Mouse (Mus musculus) urinary bladder, postnatal 36 days (tissue): ENCODE measurements around the gene Fat3.

Experiments
- DNase-seq, 2 experiments: peaks; one replicate each; pipeline ENCODE4 v3.0.0; 2022; ENCODE audit warnings: low spot score in 2 of 2, mixed read lengths in 1 of 2

Fat3 gene

DNA sequence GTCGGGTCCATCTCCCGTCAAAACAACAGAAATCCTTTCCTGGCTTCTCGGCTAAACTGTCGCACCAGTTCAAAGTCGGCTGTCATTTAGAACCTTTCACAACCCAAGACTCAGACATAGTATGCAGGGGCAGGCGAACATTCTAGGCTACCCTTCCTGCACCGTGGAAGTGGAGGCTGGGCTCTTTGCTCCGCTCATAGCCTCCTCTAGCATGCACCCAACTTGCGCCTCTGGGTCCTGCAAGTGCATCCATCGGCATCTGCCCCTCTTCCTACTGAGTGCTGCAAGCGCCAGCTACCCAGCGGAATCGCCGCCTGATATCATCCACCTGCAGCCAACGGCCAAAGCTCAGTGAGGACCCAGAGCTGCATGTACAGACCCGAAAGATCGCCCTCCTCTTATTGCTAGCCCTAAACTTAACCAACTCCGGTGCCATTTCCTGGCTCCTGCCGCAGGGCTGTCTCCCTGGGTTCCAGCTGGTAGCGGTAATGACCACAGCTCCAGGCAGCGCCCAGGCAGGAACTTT, at the start of gene Fat3:
Gene Fat3 (minus strand): TSS at position 100 of the 526 bp plus-strand sequence.
- no peak for DNase-seq

DNA sequence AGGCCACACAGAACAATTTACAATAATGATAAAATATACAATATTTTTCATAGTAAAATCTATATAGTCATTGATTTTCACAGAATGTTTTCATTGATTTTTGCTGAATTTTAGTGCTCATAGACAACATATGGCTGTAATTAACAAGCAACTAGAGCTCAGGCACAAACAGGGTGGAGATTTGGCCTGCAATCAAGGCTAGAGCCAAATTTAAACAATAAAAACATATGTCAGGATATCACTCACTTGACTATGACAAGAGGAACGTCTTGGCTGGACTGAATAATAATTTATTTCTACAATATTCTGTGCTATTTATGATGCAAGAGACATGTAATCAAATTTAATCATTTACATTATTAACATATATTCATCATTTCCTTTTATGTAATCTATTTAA, 31.8 kb upstream of the Fat3 start:
- no peak for DNase-seq

DNA sequence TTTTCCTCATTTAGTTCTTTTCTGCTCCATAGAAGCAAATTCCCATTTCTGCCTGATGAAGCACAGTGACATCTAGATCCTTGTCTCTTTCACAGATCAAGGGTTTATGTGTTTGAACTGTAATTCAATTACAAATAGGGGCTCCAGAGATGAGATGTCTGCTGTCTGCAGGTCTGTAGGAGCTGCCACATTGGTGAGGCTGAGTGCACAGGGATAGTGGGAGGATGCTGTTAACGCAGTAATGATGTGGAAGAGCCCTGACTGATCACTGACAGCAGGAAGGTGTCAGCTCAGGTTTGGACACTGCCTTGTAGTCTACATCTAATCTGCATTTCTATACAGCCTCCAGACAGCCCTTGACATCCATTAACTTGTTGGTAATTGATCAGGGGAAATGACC, 16.5 kb upstream of the Fat3 start:
- no peak for DNase-seq

DNA sequence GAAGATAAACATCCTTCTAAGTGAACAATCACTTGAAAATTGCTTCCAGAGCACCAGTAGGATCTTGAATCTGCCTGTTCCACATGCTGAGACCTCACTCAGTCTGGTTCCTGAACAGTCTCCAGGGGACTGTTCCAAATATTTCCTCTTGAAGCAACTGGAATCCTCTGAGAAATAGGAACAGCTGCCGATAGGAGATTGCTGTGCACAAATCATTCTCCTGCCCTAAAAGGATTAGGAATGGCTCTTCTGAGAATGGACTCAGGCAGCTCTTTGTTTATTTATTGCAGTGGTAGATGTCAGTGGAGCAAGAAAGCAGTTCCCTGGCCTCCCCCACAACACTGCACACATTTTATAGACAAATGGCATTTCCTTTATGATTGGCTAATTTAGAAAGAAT, 10.9 kb upstream of the Fat3 start:
- DNase-seq, result no peak

DNA sequence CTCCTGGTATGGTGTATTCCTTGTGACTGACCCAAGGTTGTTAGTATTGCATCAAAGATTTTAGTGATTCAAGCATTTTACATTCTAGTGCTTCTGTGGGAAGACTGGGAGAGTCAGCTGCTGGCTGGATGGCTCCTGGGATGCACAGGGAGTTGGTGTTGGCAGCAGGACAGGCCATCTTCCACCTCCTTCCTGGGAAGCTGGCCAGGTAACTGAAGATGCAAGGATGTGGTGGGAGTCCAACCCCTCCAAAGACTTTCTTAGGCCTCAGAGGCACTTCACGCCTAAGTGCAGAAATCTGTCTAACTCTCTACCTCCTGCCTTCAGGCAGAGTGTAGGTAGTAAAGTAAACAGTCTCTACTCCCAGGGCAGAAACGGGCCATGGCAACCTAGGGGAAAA, 2.7 kb upstream of the Fat3 start:
- no peak for DNase-seq

DNA sequence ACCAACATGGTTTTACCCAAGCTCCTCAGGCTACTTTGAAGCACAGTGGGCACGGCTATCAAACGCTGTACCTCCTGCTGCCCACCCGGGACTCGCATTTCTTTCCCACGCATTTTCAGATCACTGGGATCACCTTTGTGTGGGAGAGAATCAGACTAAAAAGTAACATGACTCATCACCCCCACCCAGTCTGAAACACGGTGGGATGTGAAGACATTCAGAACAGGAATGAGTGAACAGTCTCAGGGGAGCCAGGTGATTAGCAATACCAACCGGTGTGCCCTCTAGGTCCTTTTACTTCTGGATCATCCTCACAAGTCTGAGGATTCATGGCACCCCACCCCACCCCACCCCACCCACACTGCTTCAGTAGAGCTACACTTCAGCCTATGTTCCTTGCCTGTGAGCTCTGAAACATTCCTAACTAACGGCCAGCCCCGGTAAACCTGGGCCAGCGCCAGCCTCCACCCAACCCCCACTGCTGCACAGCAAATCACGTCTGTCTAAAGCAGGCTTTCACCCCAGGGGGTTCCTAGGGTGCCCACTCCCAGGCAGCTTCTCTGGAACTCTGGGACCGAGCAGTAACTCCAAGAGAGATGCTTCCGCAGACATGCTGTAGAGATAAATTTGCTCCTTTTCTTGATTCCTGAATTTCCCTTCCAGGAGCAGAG, 1.7 kb upstream of the Fat3 start:
- no peak for DNase-seq

DNA sequence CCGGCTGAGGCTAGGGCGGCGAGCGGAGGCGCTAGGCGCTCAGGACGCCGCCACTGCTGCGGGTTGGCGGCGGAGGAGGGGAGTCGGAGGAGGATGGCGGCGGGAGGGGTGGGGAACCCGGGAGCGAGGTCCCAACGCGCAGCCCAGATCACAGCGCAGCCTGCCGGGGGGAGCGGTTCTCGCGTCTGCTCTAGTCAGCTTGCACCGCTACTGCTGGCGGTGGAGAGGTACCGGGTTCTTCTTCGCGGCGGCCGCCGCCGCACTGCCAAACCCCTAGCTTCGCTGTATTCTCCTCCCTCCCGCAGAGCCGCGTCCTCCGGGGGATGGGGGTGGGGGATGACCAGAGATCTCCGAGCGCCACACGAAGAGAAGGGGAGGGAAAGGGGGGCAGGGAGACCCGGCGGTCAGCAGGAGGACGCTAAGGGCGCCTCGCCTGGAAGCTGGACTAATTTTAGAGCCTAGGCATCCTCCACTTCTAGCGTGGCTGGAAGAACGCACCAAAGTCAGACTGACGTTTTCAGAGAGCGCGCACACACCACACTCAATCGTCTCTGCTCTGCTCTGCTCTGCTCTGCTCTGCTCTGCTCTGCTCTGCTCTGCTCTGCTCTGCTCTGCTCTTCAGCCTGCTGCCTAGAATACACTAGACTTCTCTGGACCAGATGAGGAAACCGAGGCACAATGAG, 1.0 kb upstream of the Fat3 start:
- DNase-seq, result peak in 1 of 2 experiments; percentile 16

DNA sequence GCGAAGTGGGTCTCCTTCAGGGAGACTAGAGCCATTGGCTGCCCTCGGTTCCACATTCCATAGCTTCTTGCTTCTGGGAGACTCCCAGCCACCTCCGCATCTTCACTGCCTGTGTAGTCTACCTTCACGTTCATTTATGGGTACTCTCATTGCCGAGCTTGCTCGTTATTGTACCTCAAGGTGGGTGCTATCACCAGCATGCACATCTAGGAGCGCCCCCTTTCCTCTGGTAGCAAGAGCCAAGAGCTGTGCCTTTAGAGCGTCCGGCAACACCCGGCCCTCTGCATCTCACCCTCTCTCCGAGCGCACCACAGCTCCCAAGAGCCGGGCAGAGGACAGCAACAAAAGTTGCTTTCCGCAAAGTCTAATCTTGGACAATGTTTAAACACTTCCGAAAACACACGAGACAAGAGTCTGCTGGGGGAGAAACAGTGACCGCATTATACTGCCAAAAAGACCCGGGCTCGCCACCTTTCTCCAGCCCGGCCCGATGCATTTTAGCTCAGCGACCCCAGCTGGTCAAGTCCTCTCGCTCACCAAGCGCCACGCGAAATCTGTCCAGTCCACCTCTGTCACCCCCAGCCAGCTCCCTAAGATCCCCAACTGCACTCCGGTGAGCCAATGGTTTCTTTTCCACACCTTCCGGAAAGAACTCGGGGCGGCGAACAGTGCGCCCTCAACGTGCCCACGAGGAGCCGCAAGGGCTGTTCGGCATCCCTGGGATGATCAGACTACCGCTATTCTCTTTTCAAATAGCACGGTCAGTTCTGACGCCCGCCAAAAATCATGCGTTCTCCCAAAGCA, 501 bp downstream of the Fat3 start:
- DNase-seq, result no peak

DNA sequence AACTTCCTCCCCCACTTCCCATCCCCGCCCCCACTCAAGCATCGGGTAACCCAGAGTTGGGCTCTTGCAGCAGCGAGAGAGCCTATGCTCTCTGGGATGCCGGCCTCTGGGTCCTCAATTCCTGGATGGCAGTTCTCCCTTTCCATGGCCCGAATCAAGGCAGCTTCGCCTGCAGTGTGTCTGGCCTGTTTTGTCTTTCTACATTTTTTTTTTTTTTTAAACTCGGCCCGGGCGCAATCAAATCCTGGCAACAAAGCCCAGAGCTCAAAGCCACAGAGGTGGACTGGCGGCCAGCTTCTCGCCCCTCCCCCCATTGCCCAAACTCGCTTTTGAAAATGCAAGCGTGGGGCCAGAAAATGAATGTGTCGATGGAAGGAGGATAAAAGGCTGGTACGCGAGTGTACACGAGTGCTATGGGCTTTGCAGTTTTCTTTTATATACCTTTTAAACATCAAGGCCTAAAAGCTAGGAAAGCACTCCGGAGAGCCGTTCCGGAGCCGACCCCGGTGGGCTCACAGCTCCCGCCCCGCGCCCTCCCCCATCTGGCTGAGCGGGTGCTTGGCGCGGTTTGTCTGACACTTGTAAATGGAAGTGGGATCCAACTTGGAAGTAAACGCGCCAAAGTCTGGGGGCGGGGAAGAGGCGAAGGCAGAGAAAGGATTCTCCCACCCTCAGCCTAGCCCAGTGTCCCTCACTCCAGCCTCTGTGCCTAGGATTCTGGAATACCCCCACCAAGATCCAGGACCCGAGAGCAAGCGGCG, 1.3 kb downstream of the Fat3 start:
- peak in 1 of 2 experiments; percentile 20 for DNase-seq

DNA sequence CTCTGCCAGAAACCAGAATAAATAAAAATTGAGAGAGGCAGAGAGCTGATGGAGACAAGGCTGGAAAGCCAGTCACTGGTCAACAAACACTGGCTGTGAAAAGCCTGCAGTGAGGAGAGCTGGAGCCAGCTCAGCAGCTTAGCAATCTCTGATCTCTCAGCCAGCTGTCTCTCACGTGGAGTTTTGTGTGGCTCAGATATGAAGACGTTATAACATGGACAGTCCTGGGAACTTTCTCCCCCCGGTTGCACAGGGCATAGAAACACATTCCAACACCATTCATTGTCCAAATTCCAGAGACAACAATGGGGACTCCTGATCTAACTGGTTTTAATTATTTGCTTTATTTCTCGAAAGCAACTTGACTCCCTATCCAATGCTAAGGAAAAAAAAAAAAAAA, 2.2 kb downstream of the Fat3 start:
- no peak for DNase-seq

DNA sequence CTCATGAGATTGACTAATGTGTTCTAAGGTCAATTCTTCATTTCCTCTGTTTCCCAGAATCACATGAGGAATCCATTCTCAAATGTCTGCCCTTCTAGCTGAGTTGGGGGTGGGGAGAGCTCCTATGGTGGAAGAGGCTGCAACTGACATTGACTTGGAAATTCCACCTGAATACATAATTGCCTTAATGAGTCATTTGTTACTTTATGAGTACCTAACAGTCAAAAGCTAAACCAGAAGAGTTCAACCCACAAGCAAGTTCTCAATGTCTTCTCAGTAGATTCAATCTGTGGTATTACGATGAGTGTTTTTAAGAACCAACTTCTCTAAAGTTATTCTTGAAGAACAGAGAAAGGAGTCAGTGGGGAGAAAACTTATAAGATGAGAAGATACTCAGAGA, 3.7 kb downstream of the Fat3 start:
- no peak for DNase-seq

DNA sequence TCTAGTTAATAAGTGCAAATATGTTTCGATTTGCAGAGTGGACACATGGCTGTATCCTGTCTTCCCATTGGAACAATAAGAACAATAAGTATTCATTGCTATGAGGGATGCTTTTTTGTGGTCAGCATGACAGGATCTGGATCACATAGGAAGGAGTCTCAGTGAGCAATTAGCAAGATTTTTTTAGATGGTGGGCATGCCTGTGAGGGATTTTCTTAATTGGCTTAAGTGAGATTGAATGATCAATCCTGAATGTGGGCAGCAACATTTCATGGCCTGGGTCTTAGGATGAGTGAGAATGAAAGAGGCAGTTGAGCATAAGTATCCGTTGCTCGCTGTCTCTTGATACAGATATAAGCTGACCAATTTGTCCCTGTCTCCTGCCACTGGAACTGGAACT, 4.8 kb downstream of the Fat3 start:
- DNase-seq, result no peak

DNA sequence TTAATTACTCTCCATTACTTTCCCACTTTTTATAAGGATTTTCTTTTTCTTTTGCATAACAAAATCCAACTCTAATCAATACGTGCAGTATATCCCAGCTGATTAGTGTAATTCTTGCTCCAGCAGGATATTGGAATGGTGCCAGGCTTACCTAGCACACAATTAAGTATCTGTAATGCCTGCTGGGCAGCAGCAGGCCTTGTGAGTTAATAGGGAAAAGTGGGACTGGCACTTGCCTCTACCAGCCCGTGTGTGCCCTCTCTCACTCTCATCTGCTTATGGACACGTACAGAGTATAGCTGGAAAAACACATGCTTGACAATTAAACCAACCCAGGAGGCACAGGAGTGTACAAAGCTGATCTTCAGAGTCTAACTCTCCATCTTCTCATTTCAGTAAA, 11.4 kb downstream of the Fat3 start:
- no peak for DNase-seq

DNA sequence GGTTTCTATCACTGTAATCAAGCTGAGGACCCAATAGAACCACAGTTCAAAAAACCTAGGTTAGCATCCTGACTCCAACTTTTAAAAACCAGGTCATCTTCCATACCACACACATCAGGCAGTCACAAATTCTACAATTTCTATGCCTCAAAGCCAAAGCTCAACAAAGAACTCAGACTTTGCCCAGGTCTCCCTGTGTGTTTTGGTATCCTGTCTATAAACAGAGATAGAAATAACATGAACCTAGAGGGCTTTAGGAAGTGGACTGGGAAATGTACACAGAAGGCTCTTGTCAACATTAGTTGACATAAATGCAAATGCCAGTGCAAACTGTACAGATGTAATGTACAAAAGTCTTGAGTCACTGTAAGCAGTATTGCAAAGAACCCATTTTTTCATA, 13.5 kb downstream of the Fat3 start:
- no peak for DNase-seq

DNA sequence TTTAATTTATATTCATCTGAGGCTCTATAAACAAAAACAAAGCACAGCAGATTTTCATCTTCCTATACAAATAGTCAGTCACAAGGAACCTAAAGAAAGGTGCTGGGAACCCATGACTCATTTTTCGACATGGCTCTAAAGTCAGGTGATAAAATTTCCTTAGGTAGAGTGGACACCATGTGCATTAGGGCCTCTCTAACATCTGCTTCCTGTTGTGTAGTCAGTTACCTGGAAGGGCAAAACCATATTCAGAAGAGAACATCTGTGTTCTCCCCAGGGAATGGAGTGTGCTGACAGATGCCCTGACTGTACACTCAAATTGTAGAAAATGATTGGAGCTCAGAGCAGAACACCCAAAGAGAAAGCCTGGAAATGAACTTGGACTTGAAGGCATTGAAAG, 14.9 kb downstream of the Fat3 start:
- no peak for DNase-seq

DNA sequence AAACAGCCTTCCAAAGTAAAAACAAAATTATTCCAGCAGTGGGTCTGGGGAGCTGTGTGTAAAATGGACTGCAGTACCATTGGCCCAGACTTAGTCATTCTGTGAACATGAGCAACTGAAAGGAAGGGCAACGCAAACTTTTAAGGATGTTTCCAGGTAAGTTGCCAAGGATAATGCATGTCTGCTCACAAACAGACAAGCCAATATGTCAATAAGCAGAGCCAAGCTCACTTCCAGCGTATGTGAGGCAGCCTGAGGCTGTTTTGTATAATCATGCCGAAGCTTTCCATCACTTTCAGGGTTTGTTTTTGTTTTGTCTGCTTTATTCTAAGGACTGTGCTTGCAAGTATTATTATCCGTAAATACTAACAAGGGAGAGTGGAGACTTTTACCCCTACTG, 15.9 kb downstream of the Fat3 start:
- no peak for DNase-seq

DNA sequence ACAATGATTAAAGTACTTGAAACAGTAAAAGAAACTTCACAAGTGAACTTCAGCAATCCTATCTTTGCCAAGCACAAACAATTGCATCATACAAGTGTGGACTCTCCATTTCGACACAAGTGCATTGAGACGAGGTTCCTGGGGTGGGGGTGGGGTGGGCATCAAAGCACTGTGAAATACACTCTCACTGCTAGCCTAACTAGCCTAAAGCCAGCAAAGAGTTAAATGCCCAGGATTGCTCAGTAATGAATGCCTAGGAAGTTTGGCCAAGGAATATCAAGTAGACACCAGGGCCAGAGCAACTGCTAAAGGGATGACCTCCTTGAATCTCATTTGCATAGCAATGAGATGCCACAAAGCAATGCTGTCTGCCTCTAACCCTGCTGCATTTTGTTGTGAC, 16.3 kb downstream of the Fat3 start:
- no peak for DNase-seq

DNA sequence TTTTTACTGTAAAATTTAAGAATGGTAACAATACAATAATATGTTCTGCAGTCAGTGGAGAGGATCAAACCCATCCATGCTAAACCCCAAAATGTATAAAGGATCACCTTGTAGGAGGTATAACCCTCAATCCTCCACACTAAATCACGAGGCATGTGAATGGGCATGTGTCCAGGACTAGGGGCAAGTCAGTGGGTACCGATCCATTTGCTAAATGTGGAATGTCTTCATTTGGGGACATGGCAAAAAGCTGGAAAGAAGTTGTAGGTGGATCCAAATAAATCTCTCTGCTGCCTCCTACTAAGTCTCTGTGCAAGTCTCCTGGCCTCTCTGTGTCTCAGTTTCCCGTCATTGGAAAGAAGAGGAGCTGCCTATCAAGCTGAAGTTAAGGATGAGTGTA, 39.6 kb downstream of the Fat3 start:
- no peak for DNase-seq

DNA sequence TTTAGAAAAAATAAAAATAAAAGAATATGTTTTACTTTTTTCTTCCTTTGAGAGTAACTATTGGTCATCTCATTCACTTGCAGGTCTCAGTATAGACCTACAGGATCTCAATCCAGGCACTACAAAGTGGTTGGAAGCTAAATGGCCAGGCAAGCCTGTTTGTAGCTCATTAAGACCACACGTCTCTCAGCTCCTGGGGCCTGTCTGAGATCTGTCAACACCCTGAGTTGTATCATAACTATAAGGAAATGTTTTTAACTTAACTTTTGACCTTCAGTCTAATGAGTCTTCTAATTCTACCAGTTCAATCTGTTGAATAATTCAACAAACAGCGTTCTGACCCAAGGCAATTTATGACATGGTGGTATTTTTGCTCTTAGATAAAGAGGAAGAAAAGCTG, 40.5 kb downstream of the Fat3 start:
- DNase-seq, result no peak

DNA sequence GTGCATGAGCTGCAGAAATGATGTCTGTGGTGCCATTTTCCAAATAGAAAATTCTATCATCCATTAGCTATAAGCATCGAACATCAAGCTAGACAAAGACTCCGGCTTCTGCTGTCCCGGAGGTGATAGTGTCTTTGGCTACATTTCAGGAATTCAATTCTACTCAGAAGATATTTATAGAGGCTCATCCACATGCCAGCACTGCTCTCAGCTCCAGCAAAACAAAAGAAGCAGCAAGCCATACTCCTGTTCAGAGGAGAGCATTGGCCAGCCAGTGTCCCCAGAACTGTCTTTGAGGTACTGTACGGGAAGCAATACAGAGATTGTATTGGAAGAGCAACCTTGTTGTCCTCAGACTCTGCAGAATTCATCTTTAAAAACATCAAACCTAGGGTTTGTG, 59.2 kb downstream of the Fat3 start:
- no peak for DNase-seq

DNA sequence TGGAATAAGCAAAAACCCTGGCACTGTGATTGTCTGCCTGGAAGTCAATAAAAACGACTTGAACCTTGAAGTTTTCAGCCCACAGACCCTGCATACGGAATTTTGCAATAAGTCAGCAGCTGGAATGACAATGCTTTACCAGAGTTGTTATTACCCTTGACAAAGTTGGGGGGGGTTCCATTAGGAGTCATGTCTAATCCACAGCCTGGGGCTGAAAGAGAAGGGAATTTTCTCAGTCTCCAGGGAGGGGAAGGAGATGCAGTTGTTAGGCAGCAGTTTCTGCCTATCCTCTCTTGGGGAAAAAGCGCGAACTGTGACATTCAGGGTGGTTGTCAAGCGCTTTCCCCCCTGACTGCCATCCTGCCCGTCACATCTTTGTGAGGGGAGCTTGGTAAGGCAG, 60.4 kb downstream of the Fat3 start:
- DNase-seq, result no peak

DNA sequence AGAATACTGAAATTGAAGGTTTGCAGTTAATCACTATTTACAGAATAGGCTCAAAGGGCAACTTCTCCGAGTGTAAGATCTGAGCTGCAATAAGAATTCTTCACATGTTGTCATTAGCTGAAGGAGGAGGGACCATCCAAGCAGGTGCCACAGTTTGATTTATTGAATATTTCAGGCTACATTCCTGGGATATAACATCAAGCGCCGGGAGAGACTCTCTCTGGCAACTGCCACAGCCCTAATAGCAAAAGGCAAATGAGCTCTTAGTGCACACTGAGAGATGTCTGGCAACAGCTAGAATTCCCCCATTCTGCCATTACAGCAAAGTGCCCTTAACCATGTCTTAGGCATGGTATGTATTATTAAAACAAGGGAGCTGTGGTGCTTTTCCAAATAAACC, 61.1 kb downstream of the Fat3 start:
- no peak for DNase-seq
